Mouse (Mus musculus) large intestine, adult 2 months (tissue): ENCODE results near the gene Gm8180. TPM values are rescaled to one million over a fixed set of nuclear protein-coding genes. Genes with fewer than 3 reads are reported as not detected.
"Not testable (repeated sequence)": the region's sequence is repeated elsewhere in the genome, so short reads cannot be mapped to it uniquely, and the experiment has no call there.

Experiments used
- DNase-seq: peaks from one replicate; pipeline ENCODE4 v3.0.0-alpha.2; 2012; ENCODE audit warnings: low read depth, low spot score
- WGBS: fragments of 180-500 bp; shearing (Covaris S2); methylation state at CpG from one replicate; pipeline ENCODE4 v1.1.7; 2018; 5-methylcytosine and 5-hydroxymethylcytosine counted together
- polyA plus RNA-seq: library from polyadenylated mRNA; depleted of rRNA; stranded (reverse); fragments of >200 nt; gene quantifications from 2 replicates; pipeline ENCODE4 v1.2.3, GENCODE M21; 2012; rRNA removed

Gene Gm8180
- polyA plus RNA-seq, result not detected in 2 replicates

DNA sequence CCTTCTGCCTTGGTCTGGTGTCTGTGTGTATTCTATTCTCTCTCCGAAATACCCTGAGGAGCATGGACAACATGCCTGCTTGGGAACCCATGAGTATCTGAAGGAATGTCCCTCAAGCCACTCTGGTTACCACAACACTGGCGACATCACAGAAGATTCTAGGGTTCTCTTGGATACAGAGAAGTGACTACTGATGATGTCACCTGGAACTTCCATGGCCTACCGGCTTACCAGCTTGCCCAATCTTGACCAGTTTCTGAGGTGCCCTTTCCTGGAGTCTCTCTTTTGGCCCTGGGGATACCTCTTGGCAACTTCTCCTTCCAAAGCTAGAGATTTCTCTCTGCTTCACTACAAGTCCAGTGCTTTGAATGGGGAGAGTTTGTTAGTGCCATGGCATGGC, at the start of gene Gm8180:
Gm8180 (minus strand) TSS at position 101 of the 400 bp plus-strand sequence.
- WGBS, result 89% methylated on average over 3 of the region's 3 CpGs
- DNase-seq, result not testable (repeated sequence)

DNA sequence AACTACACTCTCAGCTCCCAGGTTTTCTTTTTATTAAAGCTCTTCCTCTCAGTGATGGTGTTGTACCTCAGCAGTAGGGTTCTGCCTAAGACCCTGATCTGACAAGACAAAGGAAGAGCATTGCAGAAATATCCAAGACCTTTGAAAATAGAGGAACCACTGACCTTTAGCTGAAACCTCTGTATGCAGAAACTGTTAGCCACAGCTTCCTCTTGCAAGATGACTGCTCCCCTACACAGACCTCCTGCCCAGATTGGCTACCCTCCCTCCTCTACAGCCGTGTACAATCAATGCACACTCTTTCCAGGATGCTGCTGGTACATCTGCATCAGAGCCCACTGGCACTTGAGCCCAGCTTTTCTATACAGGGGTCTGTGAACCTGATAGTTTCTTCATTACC, 45.8 kb upstream of the Gm8180 start:
- not testable (repeated sequence) for DNase-seq

DNA sequence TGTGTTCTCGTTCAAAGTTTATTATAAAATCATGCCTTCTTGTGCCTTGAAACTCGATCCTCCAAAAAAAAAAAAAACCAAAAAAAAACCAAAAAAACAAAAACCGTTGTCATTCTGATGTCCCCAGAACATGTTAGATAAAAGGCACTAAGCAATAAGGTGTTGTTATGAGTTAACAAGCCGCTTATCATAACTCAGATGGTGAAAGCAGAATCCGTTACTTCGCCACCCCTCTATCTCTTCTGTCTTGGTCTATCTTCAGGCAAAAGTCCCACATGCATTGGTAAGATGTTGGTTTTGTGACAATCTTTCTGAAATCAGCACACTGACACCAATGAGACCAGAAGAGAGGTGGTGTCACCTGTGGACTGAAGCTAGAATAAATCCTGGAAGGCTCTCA, 39.6 kb upstream of the Gm8180 start:
- 82% methylated on average over 6 of the region's 6 CpGs for WGBS
- not testable (repeated sequence) for DNase-seq

More for the DNA sequence above, 45.8 kb upstream of the Gm8180 start:
- WGBS, result 62% methylated on average over 1 of the region's 1 CpGs

DNA sequence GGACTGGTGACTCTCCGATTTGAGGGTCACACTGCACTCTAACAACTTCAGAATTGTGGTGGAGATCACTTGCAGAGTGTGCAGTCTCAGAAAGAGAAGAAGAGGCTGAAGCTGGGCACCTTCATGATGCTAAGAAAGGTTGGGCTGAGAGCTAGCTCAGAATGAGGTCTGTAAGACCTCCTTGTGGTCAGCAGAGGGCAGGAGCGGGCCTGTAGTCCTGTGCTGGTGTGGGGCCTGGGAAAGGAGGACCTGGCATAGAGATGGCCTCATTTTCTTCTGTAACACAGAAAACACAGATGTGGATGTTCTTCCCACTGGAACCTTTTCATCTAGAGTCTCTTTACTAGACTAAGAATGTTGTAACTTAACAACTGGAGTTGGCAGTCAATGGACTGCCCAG, 37.3 kb upstream of the Gm8180 start:
- DNase-seq, result not testable (repeated sequence)
- 47% methylated on average over 1 of the region's 2 CpGs for WGBS

- DNase-seq, result peak; percentile 0
- WGBS, result 63% methylated on average over 8 of the region's 9 CpGs
These were observed 27.9 kb upstream of the Gm8180 start for GRCm38 (mm10) chr14:43812458-43812857.

GRCm38 (mm10) chr14:43808142-43808541, 23.6 kb upstream of the Gm8180 start:
- WGBS, result 64% methylated on average over 4 of the region's 4 CpGs
- not testable (repeated sequence) for DNase-seq

- 13% methylated on average over 7 of the region's 7 CpGs for WGBS
- DNase-seq, result not testable (repeated sequence)
These were observed 19.9 kb upstream of the Gm8180 start for GRCm38 (mm10) chr14:43804435-43804834.

- WGBS, result 17% methylated on average over 23 of the region's 23 CpGs
- DNase-seq, result not testable (repeated sequence)
These were observed 12.4 kb upstream of the Gm8180 start for GRCm38 (mm10) chr14:43796905-43797470.

GRCm38 (mm10) chr14:43796069-43796904, 11.7 kb upstream of the Gm8180 start:
- DNase-seq, result no peak
- 30% methylated on average over 14 of the region's 14 CpGs for WGBS

GRCm38 (mm10) chr14:43793811-43794210, 9.3 kb upstream of the Gm8180 start:
- DNase-seq, result not testable (repeated sequence)
- 44% methylated on average over 5 of the region's 5 CpGs for WGBS

- WGBS, result 74% methylated on average over 4 of the region's 4 CpGs
- DNase-seq, result not testable (repeated sequence)
These were observed 37.0 kb downstream of the Gm8180 start, which contains the start of gene Gm6526 for GRCm38 (mm10) chr14:43747566-43747965. Gm6526 (plus strand) TSS chr14:43747866.

Other genes starting within 250 kb of the Gm8180 start
- not detected in 2 replicates for gene Gm5799, start 241.2 kb downstream of the Gm8180 start, polyA plus RNA-seq
- not detected in 2 replicates for gene Gm17654, start 205.6 kb downstream of the Gm8180 start, polyA plus RNA-seq
- gene Gm10375, start 176.7 kb downstream of the Gm8180 start, polyA plus RNA-seq, result not detected in 2 replicates
- not detected in 2 replicates for gene Gm8165, start 107.5 kb downstream of the Gm8180 start, polyA plus RNA-seq
- gene Gm7324, start 86.9 kb downstream of the Gm8180 start, polyA plus RNA-seq, result 0.21 TPM in 1 of 2 replicates, not detected in the other
- gene Gm16506, start 57.3 kb downstream of the Gm8180 start, polyA plus RNA-seq, result not detected in 2 replicates
- not detected in 2 replicates for gene Gm6526, start 36.9 kb downstream of the Gm8180 start, polyA plus RNA-seq
- not detected in 2 replicates for gene Ear1, start 90.8 kb upstream of the Gm8180 start, polyA plus RNA-seq
- gene Ear10, start 138.8 kb upstream of the Gm8180 start, polyA plus RNA-seq, result not detected in 2 replicates
- 0.26 and 0.36 TPM in 2 replicates for gene Gm8113, start 140.6 kb upstream of the Gm8180 start, polyA plus RNA-seq
- gene Ang5, start 172.3 kb upstream of the Gm8180 start, polyA plus RNA-seq, result not detected in 2 replicates
- gene Ang6, start 217.5 kb upstream of the Gm8180 start, polyA plus RNA-seq, result not detected in 2 replicates